Mouse (Mus musculus) c-Kit-positive CD71-positive TER-119-positive erythroid progenitor cells, embryonic 14.5 days (primary cell): ENCODE measurements around the gene Tjp3.
A peak's percentile ranks its signal among the peaks of the same experiment; 100 is the strongest.

Experiments
- DNase-seq: peaks from one replicate; pipeline ENCODE4 v3.0.0-alpha.2; 2013; ENCODE audit warnings: low spot score

The Tjp3 gene

DNA sequence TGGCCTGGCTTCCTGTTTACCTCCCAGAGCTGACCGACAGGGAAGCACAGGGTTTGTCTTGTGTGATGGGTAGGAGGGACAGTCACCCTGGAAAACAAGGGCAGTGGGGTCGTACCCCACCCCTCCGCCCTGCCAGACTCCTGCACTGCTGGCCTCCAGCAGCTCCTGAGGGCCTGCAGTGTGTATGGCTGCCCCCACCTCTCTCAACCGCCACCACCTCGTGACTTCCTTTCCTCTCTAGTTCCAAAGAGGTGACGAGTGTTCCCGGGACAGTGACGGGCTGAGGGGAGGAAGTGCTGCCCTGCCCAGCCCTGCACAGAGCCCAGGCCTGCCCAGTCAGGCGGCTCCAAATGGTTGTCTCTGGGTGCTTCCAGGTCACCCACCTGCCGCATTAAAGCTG, 6.5 kb upstream of the Tjp3 start:
- DNase-seq = no peak

DNA sequence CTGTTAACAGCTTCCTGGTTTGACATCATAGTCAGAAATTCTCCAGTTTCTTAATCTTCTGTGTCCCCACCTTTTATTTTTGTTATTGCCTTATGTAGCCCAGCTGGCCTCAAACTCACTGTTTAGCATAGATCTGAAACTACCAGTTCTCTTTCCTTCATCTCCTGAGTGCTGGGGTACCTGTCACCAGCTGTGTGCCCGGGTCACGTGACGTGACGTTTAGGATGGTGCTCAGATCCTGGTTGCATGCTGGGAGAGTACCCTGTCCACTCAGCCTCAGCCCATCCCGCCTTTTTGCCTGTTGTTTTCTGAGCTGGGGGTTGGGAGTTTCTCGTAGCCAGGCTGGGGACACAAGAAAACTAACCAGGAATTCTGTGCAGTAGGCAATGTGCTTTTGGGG, 5.9 kb upstream of the Tjp3 start:
- DNase-seq = no peak

DNA sequence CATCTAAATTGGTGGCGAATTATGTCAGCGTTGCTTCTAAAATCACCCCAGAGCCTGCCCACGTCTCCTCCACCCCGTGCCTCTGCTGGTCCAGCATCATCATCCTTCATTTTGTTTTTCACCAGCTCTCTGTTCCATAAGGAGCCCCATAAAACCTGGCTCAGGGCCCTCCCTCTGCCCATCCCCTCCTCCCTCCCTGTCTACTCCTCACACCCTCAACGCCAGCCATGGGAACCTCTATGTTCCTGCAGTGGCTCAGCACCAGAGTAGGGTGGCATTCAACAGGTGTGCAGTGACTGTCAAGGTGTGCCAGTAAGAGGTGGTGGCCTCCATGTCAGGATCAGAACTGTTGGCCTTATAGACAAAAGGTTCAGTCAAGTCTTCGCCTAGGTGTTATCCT, 3.8 kb upstream of the Tjp3 start:
- DNase-seq = no peak

DNA sequence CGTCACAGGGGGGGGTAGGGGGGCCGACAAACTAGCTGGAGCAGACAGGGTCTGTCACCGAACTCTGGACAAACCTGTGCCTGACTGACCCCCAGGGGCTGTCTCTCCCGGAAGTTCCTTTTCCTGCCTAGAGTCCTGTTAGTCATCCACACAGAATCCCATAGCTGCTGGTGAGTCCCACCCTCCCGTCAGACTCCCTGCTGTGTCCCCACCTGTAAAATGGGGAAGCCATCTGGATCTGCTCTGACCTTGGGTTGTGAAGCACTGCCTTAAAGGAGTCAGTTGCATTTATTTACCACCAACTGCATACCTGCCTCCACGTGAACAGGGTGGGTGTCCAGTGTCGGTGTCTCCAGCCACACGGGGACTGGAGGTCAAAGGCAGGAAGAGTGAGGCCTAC, 3.1 kb upstream of the Tjp3 start:
- no peak for DNase-seq

DNA sequence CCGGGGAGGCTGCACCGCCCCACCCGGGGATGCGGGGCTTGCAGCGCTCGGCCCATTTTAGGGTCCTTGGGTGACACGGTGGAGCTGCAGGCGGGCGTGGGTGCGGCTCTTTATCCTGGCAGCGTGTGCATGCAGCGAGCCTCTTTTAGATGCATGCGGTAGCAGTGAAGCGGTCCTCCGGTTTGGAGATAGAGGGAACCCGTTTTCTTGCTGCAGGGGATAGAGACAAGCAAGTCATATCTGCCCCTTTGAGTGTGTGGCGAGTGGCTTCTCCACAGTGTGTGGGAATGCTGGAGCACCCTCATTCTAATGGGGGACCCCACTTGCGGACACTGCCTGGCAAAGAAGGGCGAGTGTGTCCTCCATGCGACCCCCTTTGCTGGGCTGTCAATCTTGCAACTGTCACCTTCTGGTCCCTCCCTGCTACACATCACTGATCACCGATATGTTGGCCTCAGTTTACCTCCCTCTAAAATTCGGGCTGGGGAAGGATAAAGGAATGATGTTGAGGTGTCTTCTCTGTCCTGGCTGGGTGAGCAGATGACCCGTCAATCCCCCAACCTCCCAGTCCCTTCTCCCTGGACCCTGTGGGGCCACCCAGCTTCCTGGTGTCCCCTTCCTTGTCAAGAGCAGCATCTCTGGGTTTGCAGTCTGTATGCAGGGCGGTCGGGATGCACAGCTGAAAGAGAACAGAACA, 2.1 kb upstream of the Tjp3 start:
- DNase-seq = no peak

DNA sequence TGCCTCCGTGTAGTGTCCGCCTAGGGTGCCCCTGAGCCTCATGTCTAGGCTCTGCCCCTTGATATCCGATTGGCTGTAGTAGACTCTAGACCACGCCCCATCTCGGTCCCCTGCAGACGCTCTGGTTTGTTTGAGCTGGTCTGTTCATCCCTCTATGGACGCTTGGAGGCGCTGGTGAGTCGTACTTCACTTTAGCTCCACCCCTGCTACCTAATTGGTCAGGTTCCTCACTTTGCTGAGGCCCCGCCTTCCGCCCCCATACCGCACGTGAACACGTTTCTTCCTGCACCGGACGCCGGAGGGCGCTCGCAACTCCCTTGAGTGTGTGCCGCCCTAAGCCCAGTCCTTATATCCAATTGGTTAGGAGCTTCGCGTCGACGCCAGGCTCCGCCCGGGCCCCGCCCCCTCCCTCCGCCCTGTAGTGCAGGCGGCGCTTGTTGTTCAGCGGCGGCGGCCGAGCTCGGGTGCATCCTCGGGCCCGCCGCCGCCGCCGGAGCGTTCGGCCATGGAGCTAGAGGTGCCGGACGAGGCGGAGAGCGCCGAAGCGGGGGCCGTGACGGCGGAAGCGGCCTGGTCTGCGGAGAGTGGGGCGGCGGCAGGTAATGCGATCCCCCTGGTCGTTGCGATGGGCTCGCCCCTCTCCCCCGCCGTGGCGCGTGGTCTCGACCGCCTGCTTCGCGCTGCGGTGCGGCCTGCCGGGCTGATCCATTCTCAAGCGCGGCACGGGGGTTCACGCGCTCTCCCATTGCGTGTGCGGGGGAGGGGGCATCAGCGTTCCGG, 1.4 kb upstream of the Tjp3 start, which contains the start of gene Pip5k1c:
Gene Pip5k1c, plus strand, starts transcription at position 410 of the 780 bp plus-strand sequence.
- DNase-seq = peak; percentile 100

DNA sequence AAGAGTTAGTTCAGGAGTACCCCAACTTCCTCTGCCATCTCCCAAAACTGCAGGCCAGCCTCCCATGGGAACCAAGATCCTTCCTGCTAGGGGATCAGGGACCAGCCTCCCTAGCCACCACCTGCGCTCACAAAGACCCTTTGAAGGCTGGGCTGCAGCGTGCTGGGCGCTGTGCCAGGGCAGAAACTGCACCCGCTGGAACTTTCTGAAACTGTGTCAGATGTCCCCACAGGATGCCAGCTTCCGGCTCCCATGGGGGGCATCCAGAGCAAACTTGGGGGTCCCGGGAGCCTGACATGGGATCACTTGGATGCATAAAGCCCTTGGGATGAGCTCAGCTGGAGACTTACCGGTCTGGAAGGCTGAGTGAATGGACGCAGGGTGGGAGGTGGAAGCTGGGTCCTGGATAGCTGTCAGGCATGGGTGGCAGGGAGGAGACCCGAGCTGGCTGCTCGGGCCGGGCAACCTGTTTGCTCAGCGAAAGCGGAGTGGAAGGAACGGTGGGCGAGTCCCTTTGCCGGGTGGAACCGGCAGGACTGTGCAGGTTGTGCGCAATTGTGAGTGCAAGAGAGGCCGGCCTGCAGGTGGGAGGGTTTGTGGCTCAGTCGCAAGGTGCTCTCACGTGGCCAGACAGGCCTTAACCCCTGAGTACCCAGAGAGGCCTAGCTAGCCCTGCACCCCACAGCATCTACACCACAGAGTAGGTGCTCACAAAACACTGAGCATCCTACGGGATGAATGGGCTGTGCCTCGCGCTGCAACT, 502 bp downstream of the Tjp3 start:
- no peak for DNase-seq

DNA sequence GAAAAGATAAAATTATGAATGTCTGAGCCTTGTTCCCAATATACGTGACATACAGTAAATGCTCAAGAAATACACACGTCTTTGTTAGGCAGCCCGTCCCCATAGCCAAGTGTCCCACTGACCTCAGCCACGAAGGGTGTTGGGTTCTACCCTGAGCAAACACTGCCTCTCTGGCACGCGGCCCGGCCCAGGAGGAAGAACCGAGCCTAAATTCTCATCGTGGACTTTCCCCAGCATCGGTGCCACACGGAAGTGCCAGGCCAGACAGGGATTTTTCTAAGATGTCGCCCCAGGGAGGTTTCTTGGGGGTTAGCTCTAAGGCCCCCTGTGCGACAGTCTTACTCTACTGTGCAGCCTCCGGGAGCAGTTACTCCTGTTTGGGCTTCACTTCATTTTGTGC, 1.6 kb downstream of the Tjp3 start:
- no peak for DNase-seq

DNA sequence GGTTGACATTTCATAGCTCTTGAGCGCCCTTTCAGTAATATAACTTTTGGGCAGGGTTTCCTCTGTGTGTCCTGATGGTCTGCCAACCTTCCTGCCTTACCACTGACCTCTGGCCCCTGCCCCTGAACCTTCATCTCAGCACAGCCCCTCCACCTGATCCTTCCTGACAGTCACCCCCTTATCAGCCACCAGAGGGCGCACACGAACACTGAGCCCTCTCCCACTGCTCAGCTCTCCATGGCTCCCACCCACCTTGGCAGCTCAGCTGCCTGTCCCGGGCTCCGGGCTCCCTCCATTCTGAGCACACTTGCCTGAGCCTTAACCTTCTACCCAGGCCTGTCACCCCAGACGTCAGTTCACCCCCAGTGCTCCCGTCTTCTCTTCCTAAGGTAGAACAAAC, 2.1 kb downstream of the Tjp3 start:
- DNase-seq = peak; percentile 66

DNA sequence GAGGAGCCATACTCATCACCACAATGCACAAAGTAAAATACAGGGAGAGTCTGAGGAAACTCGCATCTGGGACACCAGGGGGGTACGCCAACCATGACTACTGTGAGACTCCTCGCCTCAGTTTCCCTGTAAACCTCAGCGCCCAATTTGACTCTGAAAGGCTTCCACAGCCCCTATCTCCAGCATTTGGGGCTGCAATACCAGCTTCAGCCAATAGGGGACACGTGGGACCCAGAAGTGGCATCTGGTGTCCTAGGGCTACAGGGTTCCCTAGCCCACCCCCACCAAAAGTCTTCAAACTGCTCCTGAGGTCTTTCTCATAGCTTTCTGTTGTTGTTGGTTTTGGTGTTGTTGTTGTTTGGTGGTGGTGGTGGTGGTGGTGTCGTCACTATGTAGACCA, 2.8 kb downstream of the Tjp3 start:
- no peak for DNase-seq

DNA sequence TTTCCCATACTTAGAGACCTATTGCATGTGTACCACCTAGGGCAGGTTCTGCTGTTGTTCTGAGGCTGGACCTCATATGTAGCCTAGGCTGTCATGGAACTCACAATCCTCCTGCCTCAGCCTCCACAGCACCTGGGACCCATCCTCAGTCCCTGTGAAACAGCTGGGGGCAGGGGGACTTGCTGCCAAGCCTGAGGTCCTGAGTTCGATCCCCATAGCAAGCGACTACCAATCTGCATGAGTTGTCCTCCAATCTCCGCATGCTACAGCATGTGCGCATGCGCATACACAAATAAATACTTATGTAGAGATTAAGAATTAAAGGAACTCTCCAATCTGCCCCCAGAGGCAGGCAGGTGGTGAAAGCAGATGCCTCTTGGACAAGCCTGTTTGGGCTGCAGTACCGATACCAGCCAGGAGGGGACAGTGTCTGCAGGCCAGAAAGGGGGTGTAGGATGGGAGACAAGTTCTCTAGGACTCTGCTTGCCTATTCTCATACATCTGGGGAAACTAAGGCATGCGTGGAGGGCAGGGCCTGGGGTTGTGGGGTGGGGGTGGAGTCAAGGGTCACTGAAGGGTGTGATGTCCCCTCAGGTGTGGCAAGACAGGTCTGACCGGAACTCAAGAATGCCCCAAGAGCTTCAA, 3.7 kb downstream of the Tjp3 start:
- peak; percentile 70 for DNase-seq

DNA sequence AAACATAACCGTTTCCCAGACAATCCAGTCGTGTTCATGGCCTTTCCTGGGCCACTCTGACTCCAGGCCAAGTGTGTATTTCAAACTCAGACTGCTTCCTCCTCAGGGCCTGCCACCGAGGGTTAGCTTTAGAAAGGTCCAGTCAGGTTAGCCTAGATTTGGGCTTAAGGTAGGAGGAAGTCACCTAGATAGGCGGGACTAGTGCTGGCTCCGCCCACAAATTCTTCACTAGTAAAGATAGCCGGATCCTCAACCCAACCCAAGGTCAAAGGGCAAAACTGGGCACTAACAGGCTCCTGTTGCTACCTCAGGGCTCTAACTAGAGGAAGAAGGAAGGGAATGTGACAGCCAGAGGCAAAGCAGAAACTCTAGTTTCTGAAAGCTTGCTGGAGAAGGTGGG, 4.8 kb downstream of the Tjp3 start:
- DNase-seq = no peak

DNA sequence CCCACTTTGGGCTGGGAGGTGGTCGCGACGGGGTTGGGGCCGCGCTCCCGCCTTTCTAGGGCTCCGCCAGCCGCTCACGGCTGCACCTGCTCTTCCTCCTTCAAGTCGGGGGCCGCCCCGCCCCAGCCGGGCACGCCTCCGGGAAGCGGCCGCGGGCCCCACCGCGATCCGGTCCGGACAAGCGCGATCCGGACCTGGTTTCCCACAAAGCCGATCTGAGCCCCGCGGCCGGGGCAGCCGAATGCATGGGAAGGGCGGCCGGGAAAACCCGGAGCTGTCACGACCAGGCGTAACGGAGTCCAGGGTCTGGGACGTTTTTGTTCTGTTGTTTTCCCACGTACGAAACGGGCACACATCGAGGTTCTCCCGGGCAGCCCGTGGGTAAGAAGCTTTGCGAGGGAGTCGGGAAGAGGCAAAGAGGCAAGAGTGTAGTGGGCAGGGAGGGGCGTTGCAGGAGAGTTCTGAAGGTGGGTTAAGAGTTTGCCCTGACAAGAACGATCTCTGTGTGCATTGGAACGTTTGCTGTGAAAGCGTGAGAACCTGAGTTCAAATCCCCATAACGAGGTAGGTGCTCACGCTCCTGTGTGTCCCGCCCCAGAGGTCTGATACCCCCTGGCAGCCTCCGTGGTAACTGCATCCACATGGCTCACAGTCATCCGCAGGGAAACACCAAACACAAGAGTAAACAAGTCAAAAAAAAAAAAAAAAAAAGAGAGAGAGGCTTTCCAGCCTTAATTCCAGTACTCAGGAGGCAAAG, 5.5 kb downstream of the Tjp3 start:
- peak; percentile 84 for DNase-seq

DNA sequence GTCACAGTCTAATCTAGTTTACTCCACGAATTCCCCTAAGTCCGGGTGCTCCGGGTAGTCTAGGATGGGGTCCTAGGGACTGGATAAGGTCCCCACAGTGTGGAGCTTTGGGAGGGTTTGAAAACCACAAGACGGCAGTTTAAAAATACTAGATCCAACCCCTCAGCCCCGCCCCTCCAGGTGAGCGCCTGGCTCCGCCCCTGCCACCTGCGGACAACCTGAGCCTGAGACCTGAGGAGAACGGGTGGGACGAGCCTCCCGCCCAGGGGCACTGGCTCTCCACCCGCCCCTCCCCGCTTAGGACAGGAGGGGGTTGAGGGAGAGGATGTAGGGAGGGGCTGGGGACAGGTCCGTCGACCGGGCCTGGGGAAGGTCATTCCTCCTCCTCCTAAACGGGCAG, 6.7 kb downstream of the Tjp3 start:
- no peak for DNase-seq

DNA sequence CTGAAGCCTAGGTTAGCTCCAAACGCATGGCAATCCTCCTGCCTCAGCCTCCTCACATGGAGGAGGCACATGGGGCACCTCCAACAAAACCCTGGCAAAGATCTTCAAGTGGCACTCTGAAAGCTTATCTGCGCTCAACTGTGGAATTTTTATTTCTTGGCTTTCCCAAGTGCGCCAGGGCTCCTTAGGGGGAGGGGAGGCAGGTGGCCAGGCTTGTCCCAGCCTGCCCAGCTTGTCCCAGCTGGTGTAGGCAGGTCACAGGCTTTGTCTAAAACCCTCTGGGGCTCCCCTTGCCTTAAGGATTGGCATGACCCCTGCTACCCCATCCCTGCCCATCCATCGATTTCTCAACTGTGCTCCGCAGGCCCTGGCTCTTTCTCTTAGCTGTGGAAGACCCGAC, 7.2 kb downstream of the Tjp3 start:
- DNase-seq = no peak

DNA sequence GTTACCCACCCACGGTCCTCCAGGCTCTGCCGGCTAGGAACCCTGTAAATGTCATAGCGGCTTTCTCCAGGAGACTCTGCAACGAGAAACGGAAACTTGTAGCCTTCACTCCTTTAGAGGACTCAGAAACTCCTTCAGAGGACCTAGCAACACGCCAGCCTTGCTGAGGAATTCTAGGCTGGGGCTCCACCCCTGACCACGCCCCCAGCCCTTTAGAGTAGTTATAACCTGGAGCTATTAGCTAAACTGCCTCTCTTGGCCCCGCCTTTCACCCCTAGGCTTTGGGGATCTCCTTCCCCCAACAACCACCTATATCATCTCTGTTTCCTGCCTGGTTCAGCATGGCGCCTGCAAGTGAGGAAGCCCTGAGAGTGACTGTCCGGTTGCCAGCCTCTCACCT, 11.9 kb downstream of the Tjp3 start:
- DNase-seq = no peak

DNA sequence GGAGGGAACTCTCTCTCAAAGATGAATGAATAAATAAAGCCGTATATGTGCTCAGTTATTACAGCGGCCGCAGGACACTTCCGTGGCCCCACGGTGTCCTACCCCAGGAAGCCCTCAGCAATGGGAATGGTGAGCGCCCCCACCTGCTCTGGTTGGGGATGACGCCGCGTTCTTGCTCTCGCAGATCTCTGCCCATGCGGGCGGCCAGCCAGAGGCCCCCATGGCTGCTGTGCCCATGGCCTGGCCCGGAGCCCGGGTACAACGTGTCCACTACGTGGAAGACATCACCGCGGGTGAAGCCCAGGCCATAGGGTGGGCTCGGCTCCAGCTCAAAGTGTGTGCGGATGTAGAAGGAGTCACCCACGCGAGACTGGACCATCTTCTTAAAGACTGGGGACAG, 13.7 kb downstream of the Tjp3 start:
- DNase-seq = no peak

DNA sequence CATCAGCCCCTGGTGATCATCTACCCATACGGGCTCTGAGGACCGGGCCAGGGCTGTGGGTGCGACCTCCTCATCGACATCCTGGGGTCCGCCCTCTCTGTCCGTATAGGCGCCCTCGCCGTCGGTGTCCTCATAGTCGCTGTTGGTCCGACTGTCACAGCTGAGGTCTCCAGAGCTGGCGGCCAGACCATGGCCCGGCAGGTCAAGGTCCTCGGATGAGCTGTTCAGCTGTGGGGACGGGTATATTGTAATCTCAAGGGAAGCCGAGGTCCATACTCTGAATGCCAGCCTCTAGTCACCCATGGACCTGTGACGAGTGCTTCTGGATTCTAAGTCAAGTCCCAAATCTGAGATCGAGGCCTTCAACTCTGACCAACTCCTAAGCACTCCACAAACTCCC, 17.5 kb downstream of the Tjp3 start:
- no peak for DNase-seq

DNA sequence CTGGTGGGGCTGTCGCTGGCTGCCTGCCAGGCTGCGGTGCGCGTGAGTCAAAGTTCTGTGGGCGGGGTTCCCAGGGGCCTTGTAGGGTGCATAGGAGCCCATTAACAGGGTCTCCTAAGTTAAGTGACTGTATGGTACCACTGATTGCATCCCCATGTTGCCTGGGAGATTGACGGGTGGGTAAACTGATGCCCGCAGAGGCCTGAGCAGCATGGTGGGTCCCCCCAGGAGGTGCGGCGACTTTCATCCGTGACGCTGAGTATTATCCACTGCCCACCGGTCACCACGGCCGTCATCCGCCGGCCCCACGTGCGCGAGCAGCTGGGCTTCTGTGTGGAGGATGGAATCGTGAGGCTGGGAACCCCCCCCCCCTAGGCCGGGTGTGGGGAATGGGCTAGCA, 19.0 kb downstream of the Tjp3 start:
- no peak for DNase-seq

DNA sequence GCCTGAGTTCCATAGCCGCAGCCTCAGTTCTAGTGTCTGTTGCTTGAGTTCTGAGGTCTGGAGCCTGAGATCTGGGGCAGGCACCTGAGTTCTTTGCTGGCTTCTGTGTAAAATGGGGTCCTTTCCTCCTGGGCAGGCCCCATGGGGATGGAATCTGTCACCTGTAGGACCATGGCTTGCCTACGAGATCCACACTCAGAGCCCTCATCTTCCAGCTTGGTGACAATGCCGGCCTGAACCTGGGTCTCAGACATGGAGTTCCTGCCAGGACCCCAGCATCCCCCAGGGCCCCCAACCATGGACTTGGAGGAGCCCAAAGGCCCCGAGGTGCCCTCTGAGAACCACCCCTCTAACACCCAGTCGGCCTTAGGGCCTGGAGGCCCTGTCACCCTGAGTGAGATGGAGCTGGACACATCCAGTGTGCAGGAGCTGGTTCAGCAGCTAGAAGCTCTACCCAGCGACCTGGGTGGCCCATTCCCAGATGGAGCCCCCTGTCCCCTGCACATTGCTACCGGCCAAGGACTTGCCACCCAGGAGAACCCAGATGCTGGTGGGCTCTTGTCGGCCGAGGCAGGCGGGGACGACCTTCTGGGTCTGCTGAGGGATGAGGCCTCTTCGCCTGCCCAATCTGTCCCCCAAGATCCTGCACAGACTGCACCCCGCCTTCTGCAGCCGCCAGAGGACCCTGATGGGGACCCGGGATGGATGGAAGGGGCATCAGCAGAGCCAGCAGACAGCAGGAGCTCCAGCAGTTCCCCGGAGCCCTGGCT, 22.6 kb downstream of the Tjp3 start:
- no peak for DNase-seq

DNA sequence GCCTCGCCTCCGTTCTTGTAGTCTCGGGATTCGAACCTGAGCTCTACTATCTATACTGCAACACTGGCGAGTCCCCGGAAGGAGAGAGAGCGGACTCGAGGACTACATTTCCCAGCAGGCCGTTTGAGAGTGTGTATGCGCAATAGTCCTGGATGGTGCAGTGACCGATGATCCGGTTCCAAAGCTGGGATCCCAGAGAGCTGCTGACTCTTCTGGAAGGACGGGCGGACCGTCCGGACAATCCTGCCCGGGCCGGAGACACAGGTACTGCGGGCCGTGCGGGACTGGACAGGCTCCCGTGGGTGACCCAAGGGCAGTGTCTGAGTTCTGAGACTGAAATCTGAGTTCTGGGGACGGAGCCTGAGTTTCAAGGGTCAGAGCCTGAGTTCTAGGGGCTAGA, 23.3 kb downstream of the Tjp3 start:
- peak; percentile 74 for DNase-seq
